Comparison of ENCODE assay signal across 16 mouse cellular contexts in genomic region chr10:9866793-9867579, GRCm38 (mm10). TPM values are rescaled to one million over a fixed set of nuclear protein-coding genes. Genes with fewer than 3 reads are reported as not detected.
DNase-seq lines count a peak whose midpoint lies in the region; ATAC-seq and TF ChIP-seq lines count a peak whose summit lies in the region.
"Had no signal": no experiment of that assay in that cellular context is flagged by ENCODE, and none has a peak within 500 bp of the region (broad histone marks: within the 10 kb centered on the region; RNA-seq: fewer than 3 reads in every experiment).

No protein-coding gene starts in this region.

- peak; percentile 61; the same call in 1 of the 2 replicates for ATAC-seq in forebrain, embryonic 15.5 days (replicated peaks)
- no peak; the same call in 1 of the 2 replicates for ATAC-seq in forebrain, embryonic 13.5 days
- no peak for ATAC-seq in kidney, embryonic 14.5 days (ENCODE audit: low FRiP score, low TSS enrichment)
- ATAC-seq: intestine, embryonic 15.5 days had no signal

- no peak overlapping the region for H3K4me3 ChIP-seq in forebrain, embryonic 15.5 days
- H3K4me3 ChIP-seq in forebrain, embryonic 13.5 days, result no peak overlapping the region
- no peak overlapping the region for H3K4me3 ChIP-seq in kidney, embryonic 14.5 days (ENCODE audit: low read length)
- no peak overlapping the region for H3K4me3 ChIP-seq in cerebellum, adult 2 months (replicated peaks; ENCODE audit: insufficient read depth, low read depth, low read length)
- H3K4me3 ChIP-seq: embryonic facial prominence, embryonic 13.5 days; intestine, embryonic 15.5 days; liver, embryonic 13.5 days; midbrain, embryonic 12.5 days; neural tube, embryonic 12.5 days had no signal

- H3K4me2 ChIP-seq in forebrain, embryonic 15.5 days (replicated peaks), result no peak overlapping the region
- H3K4me2 ChIP-seq in forebrain, embryonic 13.5 days, result no peak overlapping the region
- no peak overlapping the region for H3K4me2 ChIP-seq in kidney, embryonic 14.5 days (replicated peaks; ENCODE audit: low read depth, low read length)
- H3K4me2 ChIP-seq: embryonic facial prominence, embryonic 13.5 days; intestine, embryonic 15.5 days; liver, embryonic 13.5 days; midbrain, embryonic 12.5 days; neural tube, embryonic 12.5 days had no signal

- TF ChIP-seq POLR2A in cerebellum, adult 2 months (IDR thresholded peaks at IDR 0.05; ENCODE audit: borderline replicate concordance, insufficient read depth, low read length), result no peak

- no peaks in the 10 kb centered on the region for H3K9me3 ChIP-seq in forebrain, embryonic 15.5 days
- H3K9me3 ChIP-seq in forebrain, embryonic 13.5 days (replicated peaks), result no peaks in the 10 kb centered on the region
- H3K9me3 ChIP-seq in kidney, embryonic 14.5 days (ENCODE audit: control insufficient read depth, low read length), result no peaks in the 10 kb centered on the region
- H3K9me3 ChIP-seq: embryonic facial prominence, embryonic 13.5 days; intestine, embryonic 15.5 days; liver, embryonic 13.5 days; midbrain, embryonic 12.5 days; neural tube, embryonic 12.5 days had no signal

- no peaks in the 10 kb centered on the region for H3K36me3 ChIP-seq in forebrain, embryonic 15.5 days
- H3K36me3 ChIP-seq in forebrain, embryonic 13.5 days (ENCODE audit: poor library complexity, severe bottlenecking), result no peaks in the 10 kb centered on the region
- no peaks in the 10 kb centered on the region for H3K36me3 ChIP-seq in kidney, embryonic 14.5 days (ENCODE audit: control insufficient read depth, insufficient read depth, low read length)
- H3K36me3 ChIP-seq: embryonic facial prominence, embryonic 13.5 days; intestine, embryonic 15.5 days; liver, embryonic 13.5 days; midbrain, embryonic 12.5 days; neural tube, embryonic 12.5 days had no signal

- H3K9ac ChIP-seq in forebrain, embryonic 15.5 days (replicated peaks), result no peak overlapping the region; the same call in 1 of the 2 replicates
- no peak overlapping the region for H3K9ac ChIP-seq in forebrain, embryonic 13.5 days
- H3K9ac ChIP-seq in kidney, embryonic 14.5 days (ENCODE audit: low read depth, low read length), result no peak overlapping the region
- H3K9ac ChIP-seq: embryonic facial prominence, embryonic 13.5 days; intestine, embryonic 15.5 days; liver, embryonic 13.5 days; midbrain, embryonic 12.5 days; neural tube, embryonic 12.5 days had no signal

- 0 out of 2 replicates have a peak overlapping the region, but pooled peaks have one; percentile 28 for H3K27ac ChIP-seq in forebrain, embryonic 15.5 days (replicated peaks)
- no peak overlapping the region; the same call in 1 of the 2 replicates for H3K27ac ChIP-seq in forebrain, embryonic 13.5 days
- H3K27ac ChIP-seq in kidney, embryonic 14.5 days (ENCODE audit: low read depth, low read length), result no peak overlapping the region
- H3K27ac ChIP-seq in cerebellum, adult 2 months (ENCODE audit: insufficient read depth, low read length), result no peak overlapping the region
- H3K27ac ChIP-seq: embryonic facial prominence, embryonic 13.5 days; intestine, embryonic 15.5 days; liver, embryonic 13.5 days; midbrain, embryonic 12.5 days; neural tube, embryonic 12.5 days had no signal

- peaks cover 7% of the 10 kb centered on the region; the same call in 1 of the 2 replicates for H3K4me1 ChIP-seq in forebrain, embryonic 15.5 days
- H3K4me1 ChIP-seq in forebrain, embryonic 13.5 days, result no peaks in the 10 kb centered on the region
- H3K4me1 ChIP-seq in kidney, embryonic 14.5 days (ENCODE audit: control insufficient read depth, insufficient read depth, low read length), result no peaks in the 10 kb centered on the region
- H3K4me1 ChIP-seq in cerebellum, adult 2 months (ENCODE audit: control insufficient read depth, insufficient read depth, low read length), result peaks cover 10% of the 10 kb centered on the region; the same call in 1 of the 2 replicates
- H3K4me1 ChIP-seq: embryonic facial prominence, embryonic 13.5 days; intestine, embryonic 15.5 days; liver, embryonic 13.5 days; midbrain, embryonic 12.5 days had no signal

- TF ChIP-seq CTCF in cerebellum, adult 2 months (IDR thresholded peaks at IDR 0.05; ENCODE audit: borderline replicate concordance, insufficient read depth, low read depth, low read length), result no peak

- no peaks in the 10 kb centered on the region for H3K27me3 ChIP-seq in forebrain, embryonic 15.5 days
- no peaks in the 10 kb centered on the region for H3K27me3 ChIP-seq in forebrain, embryonic 13.5 days
- H3K27me3 ChIP-seq in kidney, embryonic 14.5 days (ENCODE audit: control insufficient read depth, insufficient read depth, low read length), result no peaks in the 10 kb centered on the region
- no peaks in the 10 kb centered on the region for H3K27me3 ChIP-seq in cerebellum, adult 2 months (ENCODE audit: control insufficient read depth, insufficient read depth, low read length)
- H3K27me3 ChIP-seq: embryonic facial prominence, embryonic 13.5 days; intestine, embryonic 15.5 days; liver, embryonic 13.5 days; midbrain, embryonic 12.5 days; neural tube, embryonic 12.5 days had no signal

- 63% methylated on average over 17 of the region's 17 CpGs for WGBS in forebrain, embryonic 15.5 days
- 79% methylated on average over 17 of the region's 17 CpGs for WGBS in forebrain, embryonic 13.5 days
- 67% methylated on average over 17 of the region's 17 CpGs for WGBS in kidney, embryonic 14.5 days
- WGBS in cerebellum, adult 2 months, result 51% methylated on average over 17 of the region's 17 CpGs

- DNase-seq in kidney, adult 11 months, result peak; percentile 22
- peak; percentile 42 for DNase-seq in kidney, postnatal 10 days
- DNase-seq in lung, postnatal 25 days (ENCODE audit: low spot score), result peak; percentile 36
- DNase-seq in cerebellum, adult 2 months, result no peak
- no peak for DNase-seq in thymus, postnatal 0 days (ENCODE audit: low spot score)
- DNase-seq: cerebellum, postnatal 25 days; gastrocnemius, postnatal 10 days; liver, embryonic 13.5 days; thymus, postnatal 14 days had no signal

RNA-seq across cellular contexts. Expression of gene Stxbp5, which starts 33.9 kb away (rescaled TPM):
- polyA plus RNA-seq in forebrain, embryonic 15.5 days (2015; fragmentation: Nextera tagmentation; extraction: Ambion mirVana), result 7.0 and 7.8 TPM in 2 replicates
- 5.8 and 6.0 TPM in 2 replicates for polyA plus RNA-seq in forebrain, embryonic 13.5 days (2015; fragmentation: Nextera tagmentation; extraction: Ambion mirVana)
- 4.1 and 6.9 TPM in 2 replicates for polyA plus RNA-seq in kidney, embryonic 14.5 days (2014; fragmentation: Nextera tagmentation; extraction: Ambion mirVana)
- polyA plus RNA-seq in cerebellum, adult 2 months (2012; rRNA removed), result 30.9 and 32.7 TPM in 2 replicates
- 6.6 and 6.8 TPM in 2 replicates for polyA plus RNA-seq in thymus, postnatal 0 days (2015; fragmentation: Nextera tagmentation; extraction: Ambion mirVana)

Comparison
In these comparisons a context has a peak if more than half of its experiments do, and no peak if none do; other contexts are left out.
1. DNase-seq: peak in kidney, adult 11 months (single experiment), kidney, postnatal 10 days (single experiment) and lung, postnatal 25 days (single experiment); none in cerebellum, adult 2 months (0 of 2) and thymus, postnatal 0 days (single experiment).